Mouse (Mus musculus) brain, adult 2 months (tissue): ENCODE measurements around the gene Sdha.

ENCODE experiments used
- DNase-seq: peaks from one replicate; pipeline ENCODE4 v3.0.0; 2011; ENCODE audit warnings: low read depth, low spot score

Gene Sdha

GRCm38 (mm10) chr13:74302050-74303037 lies 47.7 kb downstream of the Sdha start:
- no peak for DNase-seq

GRCm38 (mm10) chr13:74301607-74301984 lies 48.5 kb downstream of the Sdha start:
- no peak for DNase-seq

- peak; percentile 81 for DNase-seq
Measured at GRCm38 (mm10) chr13:74300925-74301606, 49.0 kb downstream of the Sdha start.

- no peak for DNase-seq
Measured at GRCm38 (mm10) chr13:74296376-74296775, 53.7 kb downstream of the Sdha start.

- peak; percentile 25 for DNase-seq
Measured at GRCm38 (mm10) chr13:74292167-74292566, 57.9 kb downstream of the Sdha start, which contains the start of gene Ahrr. Gene Ahrr (minus strand): TSS chr13:74292331.

- DNase-seq = no peak
Measured at GRCm38 (mm10) chr13:74289646-74290045, 60.4 kb downstream of the Sdha start.

- no peak for DNase-seq
Measured at GRCm38 (mm10) chr13:74282299-74282698, 67.8 kb downstream of the Sdha start.

- no peak for DNase-seq
Measured at GRCm38 (mm10) chr13:74275726-74276125, 74.4 kb downstream of the Sdha start.
